Mouse (Mus musculus): ENCODE results near the gene Rab28. TPM values are rescaled to one million over a fixed set of nuclear protein-coding genes. Genes with fewer than 3 reads are reported as not detected.
"Not testable (repeated sequence)": the region's sequence is repeated elsewhere in the genome, so short reads cannot be mapped to it uniquely, and the experiment has no call there.

Gene Rab28
- polyA plus RNA-seq, 1 experiment from 2014 or later: 56.5 TPM

DNA sequence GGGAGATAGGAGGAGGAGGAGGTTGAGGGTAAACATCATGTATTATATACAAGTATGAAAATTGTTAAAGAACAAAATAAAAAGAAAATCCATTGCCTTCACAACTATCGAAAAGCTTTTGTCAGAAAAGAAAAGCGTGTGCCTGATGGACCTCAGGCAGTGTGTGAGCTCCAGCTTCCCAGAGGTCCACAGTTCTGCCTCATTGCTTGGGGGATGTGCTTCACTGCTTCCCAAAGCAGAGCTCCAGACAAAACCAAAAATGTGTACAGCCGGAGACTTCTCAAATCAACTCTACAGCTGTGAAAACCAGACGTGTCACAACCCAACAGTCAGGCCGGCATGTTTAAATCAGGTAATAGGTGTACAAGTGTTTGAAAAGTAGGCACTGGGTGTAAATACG is 17.6 kb upstream of the Rab28 start:
- ATAC-seq (ENCODE audit: low FRiP score): no peak
- H3K27me3 ChIP-seq (replicated peaks): no peaks in the 10 kb centered on the region
- 91% methylated on average over 6 of the region's 6 CpGs for WGBS
- no peak overlapping the region for H3K27ac ChIP-seq (replicated peaks)
- no peaks in the 10 kb centered on the region for H3K36me3 ChIP-seq
- H3K4me2 ChIP-seq: no peak overlapping the region
- no peaks in the 10 kb centered on the region for H3K4me1 ChIP-seq
- no peaks in the 10 kb centered on the region for H3K9me3 ChIP-seq (replicated peaks)
- H3K4me3 ChIP-seq (replicated peaks): no peak overlapping the region
- no peak overlapping the region for H3K9ac ChIP-seq (replicated peaks)

DNA sequence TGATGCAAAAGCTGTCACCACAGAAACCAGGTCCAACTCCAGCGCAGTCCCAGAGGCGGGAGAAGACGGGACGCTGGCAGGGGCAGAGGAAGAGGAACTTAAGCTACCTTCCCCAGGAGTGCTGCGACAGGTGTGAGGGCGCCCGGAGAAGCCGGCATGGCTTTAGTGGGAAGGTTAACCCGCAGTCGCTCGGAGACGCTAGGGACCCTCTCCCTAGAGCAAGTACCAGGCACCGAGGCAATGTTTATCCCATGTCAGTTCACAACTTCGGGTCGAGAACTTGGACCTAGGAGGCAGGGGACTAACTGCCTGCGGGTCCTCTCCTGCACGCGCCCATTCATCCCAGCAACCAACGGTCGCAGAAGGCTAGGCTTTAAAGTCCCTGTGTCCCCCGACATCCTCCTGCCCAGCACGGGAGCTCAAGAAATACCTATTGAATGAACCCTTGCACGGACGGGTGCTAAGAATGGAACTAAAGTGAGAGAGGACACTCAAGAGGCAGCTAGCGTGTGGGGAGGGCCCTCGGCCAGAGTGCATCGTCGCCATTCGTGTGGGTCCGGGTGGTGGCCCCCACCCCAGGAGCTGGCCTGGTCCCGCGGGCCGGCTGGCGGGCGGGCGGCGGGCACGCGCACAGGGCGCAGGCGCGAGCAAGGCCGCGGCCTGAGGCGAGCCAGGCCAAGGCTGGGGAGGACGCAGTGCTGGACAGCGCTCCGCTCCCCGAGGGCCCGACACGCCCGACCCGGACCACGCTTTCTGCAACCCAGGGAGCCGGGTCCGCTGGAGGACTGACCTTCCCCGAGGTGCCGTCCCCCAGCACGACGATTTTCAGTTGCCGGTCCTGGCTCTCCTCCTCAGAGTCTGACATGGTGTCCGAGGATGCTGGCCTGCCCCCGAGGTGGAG is 592 bp downstream of the Rab28 start:
- Histone ChIP-seq H3K4me3 (replicated peaks) (peak overlapping the region; percentile 98), H3K36me3 (no peaks in the 10 kb centered on the region), H3K4me1 (peaks cover 18% of the 10 kb centered on the region), H3K4me2 (peak overlapping the region; percentile 85), H3K9me3 (replicated peaks) (no peaks in the 10 kb centered on the region), H3K9ac (replicated peaks) (peak overlapping the region; percentile 91), H3K27ac (replicated peaks) (peak overlapping the region; percentile 93), H3K27me3 (replicated peaks) (no peaks in the 10 kb centered on the region)
- WGBS: under 1% methylated on average over 59 of the region's 63 CpGs
- peak; percentile 89 for ATAC-seq (ENCODE audit: low FRiP score)

GRCm38 (mm10) chr5:41706777-41707114 is 1.2 kb downstream of the Rab28 start:
- no peak for ATAC-seq (ENCODE audit: low FRiP score)
- H3K4me3 ChIP-seq (replicated peaks): peak overlapping the region; percentile 98
- H3K36me3 ChIP-seq: no peaks in the 10 kb centered on the region
- H3K4me1 ChIP-seq: peaks cover 18% of the 10 kb centered on the region
- H3K9ac ChIP-seq (replicated peaks): peak overlapping the region; percentile 91
- WGBS: 5% methylated on average over 9 of the region's 9 CpGs
- no peaks in the 10 kb centered on the region for H3K9me3 ChIP-seq (replicated peaks)
- H3K27ac ChIP-seq (replicated peaks): peak overlapping the region; percentile 93; the same call in 1 of the 2 replicates
- peak overlapping the region; percentile 85 for H3K4me2 ChIP-seq
- H3K27me3 ChIP-seq (replicated peaks): no peaks in the 10 kb centered on the region

GRCm38 (mm10) chr5:41701085-41701484 is 6.9 kb downstream of the Rab28 start:
- H3K4me3 ChIP-seq (replicated peaks); H3K9me3 ChIP-seq (replicated peaks); H3K27ac ChIP-seq (replicated peaks); ATAC-seq (ENCODE audit: low FRiP score); H3K4me2 ChIP-seq; H3K4me1 ChIP-seq; H3K36me3 ChIP-seq; H3K9ac ChIP-seq (replicated peaks); H3K27me3 ChIP-seq (replicated peaks): not testable (repeated sequence)
- 89% methylated on average over 4 of the region's 4 CpGs for WGBS

DNA sequence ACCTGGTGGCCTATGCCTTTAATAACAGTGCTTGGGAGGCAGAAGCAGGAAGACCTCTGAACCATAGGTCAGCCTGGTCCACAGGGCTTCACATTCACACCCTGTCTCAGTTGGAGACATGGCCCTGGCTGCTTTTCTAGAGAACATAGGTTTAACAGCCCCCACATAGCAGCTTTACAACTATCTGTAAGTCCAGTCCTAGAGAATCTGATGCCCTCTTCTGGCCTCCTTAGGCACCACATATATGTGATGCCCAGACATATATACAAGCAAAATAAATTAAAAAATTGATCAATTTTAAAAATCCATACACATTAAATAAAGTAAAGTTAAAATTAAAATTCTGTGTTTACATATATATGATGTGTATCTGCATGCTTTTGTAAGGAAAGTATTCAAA is 10.0 kb downstream of the Rab28 start:
- Histone ChIP-seq H3K9ac (replicated peaks) (no peak overlapping the region), H3K9me3 (replicated peaks) (no peaks in the 10 kb centered on the region), H3K4me3 (replicated peaks) (no peak overlapping the region), H3K4me2 (no peak overlapping the region), H3K36me3 (no peaks in the 10 kb centered on the region), H3K4me1 (no peaks in the 10 kb centered on the region), H3K27ac (replicated peaks) (no peak overlapping the region), H3K27me3 (replicated peaks) (no peaks in the 10 kb centered on the region)
- no peak for ATAC-seq (ENCODE audit: low FRiP score)

DNA sequence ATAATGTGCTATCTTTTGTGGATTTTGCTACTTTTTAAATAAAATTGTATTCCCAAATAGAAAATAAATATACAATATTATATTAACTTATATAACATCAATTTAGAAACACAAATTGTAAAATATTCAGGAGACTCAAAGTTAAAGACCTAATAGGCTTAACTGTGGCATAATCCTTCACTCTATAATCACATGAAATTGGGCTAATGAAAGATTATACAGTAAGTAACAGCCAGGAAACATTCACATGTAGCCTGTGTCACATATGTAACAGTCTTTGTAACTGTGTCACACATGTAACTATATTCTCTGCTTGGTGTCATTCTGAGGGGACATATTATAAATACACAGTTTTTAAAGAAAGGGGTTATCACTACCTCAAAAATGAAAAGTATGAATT is 22.9 kb downstream of the Rab28 start:
- no peak for ATAC-seq (ENCODE audit: low FRiP score)
- no peak overlapping the region for H3K9ac ChIP-seq (replicated peaks)
- no peak overlapping the region for H3K27ac ChIP-seq (replicated peaks)

DNA sequence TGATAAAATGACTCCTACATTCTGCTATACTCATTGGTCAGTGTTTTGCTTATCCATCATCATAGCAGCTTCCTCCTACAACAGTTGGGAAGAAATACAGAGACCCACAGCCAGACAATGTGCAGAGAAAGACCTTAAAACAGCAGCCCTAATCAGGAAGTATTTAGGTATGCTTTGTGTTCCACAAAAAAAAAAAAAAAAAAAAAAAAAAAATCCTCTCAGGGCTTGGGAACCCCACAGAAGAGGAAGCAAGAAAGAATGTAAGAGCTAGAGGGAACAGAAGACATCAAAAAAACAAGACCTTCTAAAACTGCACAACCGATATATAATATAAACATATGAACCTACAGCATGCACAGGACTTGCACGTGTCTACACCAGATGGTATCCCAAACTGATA is 24.0 kb downstream of the Rab28 start:
- no peak overlapping the region for H3K4me3 ChIP-seq (replicated peaks)
- H3K4me1 ChIP-seq: no peaks in the 10 kb centered on the region
- H3K27ac ChIP-seq (replicated peaks): no peak overlapping the region
- no peaks in the 10 kb centered on the region for H3K27me3 ChIP-seq (replicated peaks)
- no peak overlapping the region for H3K9ac ChIP-seq (replicated peaks)
- no peak overlapping the region for H3K4me2 ChIP-seq
- H3K36me3 ChIP-seq: 0 out of 2 replicates have a peak, but pooled peaks cover 4% of the 10 kb centered on the region
- 89% methylated on average over 2 of the region's 2 CpGs for WGBS
- ATAC-seq (ENCODE audit: low FRiP score): no peak
- H3K9me3 ChIP-seq (replicated peaks): no peaks in the 10 kb centered on the region

More for the DNA sequence above, 22.9 kb downstream of the Rab28 start:
- Histone ChIP-seq H3K9me3 (replicated peaks) (no peaks in the 10 kb centered on the region), H3K4me1 (no peaks in the 10 kb centered on the region), H3K27me3 (replicated peaks) (no peaks in the 10 kb centered on the region), H3K36me3 (0 out of 2 replicates have a peak, but pooled peaks cover 4% of the 10 kb centered on the region), H3K4me2 (no peak overlapping the region), H3K4me3 (replicated peaks) (no peak overlapping the region)

DNA sequence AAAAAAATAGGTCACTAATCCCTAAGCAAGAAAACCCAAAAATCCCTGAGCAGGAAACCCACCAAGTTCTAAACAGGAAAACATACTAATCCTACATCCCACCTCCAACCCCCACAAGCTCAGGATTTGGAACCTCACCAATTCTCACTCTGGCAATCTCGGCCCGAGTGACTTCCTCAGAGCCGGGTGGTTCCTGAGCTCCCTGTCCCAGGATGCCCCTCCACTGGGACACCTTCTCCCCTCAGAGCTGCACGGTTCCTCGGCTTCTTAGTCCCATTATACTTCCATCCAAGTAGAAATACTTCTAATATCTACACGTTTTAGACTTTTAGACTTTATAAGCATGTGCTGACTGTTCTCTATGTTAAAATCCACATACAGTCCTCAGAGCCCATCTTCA is 41.9 kb downstream of the Rab28 start:
- no peak for ATAC-seq (ENCODE audit: low FRiP score)
- Histone ChIP-seq H3K4me3 (replicated peaks) (no peak overlapping the region), H3K36me3 (no peaks in the 10 kb centered on the region), H3K4me2 (no peak overlapping the region), H3K27ac (replicated peaks) (no peak overlapping the region), H3K9me3 (replicated peaks) (no peaks in the 10 kb centered on the region), H3K27me3 (replicated peaks) (no peaks in the 10 kb centered on the region), H3K9ac (replicated peaks) (no peak overlapping the region), H3K4me1 (no peaks in the 10 kb centered on the region)
- WGBS: 85% methylated on average over 6 of the region's 6 CpGs

DNA sequence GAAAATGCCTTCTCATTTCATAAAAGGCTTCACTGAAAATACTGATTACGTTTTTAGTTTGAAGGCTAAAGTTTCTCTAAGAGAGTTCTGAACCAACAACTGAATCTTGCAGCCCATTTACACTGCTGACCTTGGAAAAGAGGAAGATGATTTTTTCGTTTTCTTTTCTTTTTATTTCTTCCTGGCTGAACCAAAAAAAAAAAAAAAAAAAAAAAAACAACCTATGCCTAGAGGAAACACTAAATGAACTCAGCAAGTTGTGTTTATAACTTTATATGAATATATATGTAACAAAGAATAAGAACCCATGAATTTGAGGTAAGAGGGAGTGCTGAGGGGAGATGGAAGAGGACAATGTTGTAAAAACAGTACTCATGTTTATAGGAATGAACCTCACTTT is 71.2 kb downstream of the Rab28 start:
- Histone ChIP-seq H3K9me3 (replicated peaks) (no peaks in the 10 kb centered on the region), H3K4me3 (replicated peaks) (no peak overlapping the region), H3K36me3 (no peaks in the 10 kb centered on the region), H3K27ac (replicated peaks) (no peak overlapping the region), H3K4me1 (no peaks in the 10 kb centered on the region), H3K27me3 (replicated peaks) (no peaks in the 10 kb centered on the region), H3K4me2 (no peak overlapping the region), H3K9ac (replicated peaks) (no peak overlapping the region)
- 87% methylated on average over 2 of the region's 2 CpGs for WGBS
- no peak for ATAC-seq (ENCODE audit: low FRiP score)

GRCm38 (mm10) chr5:41627224-41628144 is 80.5 kb downstream of the Rab28 start:
- H3K4me1 ChIP-seq: no peaks in the 10 kb centered on the region
- no peaks in the 10 kb centered on the region for H3K9me3 ChIP-seq (replicated peaks)
- H3K4me2 ChIP-seq: no peak overlapping the region
- H3K27ac ChIP-seq (replicated peaks): no peak overlapping the region
- H3K4me3 ChIP-seq (replicated peaks): no peak overlapping the region
- H3K36me3 ChIP-seq: no peaks in the 10 kb centered on the region; the same call in 1 of the 2 replicates
- H3K27me3 ChIP-seq (replicated peaks): no peaks in the 10 kb centered on the region
- 92% methylated on average over 7 of the region's 7 CpGs for WGBS
- ATAC-seq (ENCODE audit: low FRiP score): no peak
- H3K9ac ChIP-seq (replicated peaks): no peak overlapping the region

GRCm38 (mm10) chr5:41625544-41625943 is 82.4 kb downstream of the Rab28 start:
- H3K27ac ChIP-seq (replicated peaks): no peak overlapping the region
- no peak overlapping the region for H3K4me3 ChIP-seq (replicated peaks)
- no peaks in the 10 kb centered on the region for H3K27me3 ChIP-seq (replicated peaks)
- no peaks in the 10 kb centered on the region for H3K4me1 ChIP-seq
- ATAC-seq (ENCODE audit: low FRiP score): no peak
- no peak overlapping the region for H3K4me2 ChIP-seq
- 79% methylated on average over 7 of the region's 7 CpGs for WGBS
- no peak overlapping the region for H3K9ac ChIP-seq (replicated peaks)
- no peaks in the 10 kb centered on the region; the same call in 1 of the 2 replicates for H3K36me3 ChIP-seq
- no peaks in the 10 kb centered on the region for H3K9me3 ChIP-seq (replicated peaks)

- WGBS: 93% methylated on average over 3 of the region's 3 CpGs
- Histone ChIP-seq H3K36me3 (no peaks in the 10 kb centered on the region; the same call in 1 of the 2 replicates), H3K9me3 (replicated peaks) (no peaks in the 10 kb centered on the region), H3K27ac (replicated peaks) (no peak overlapping the region), H3K4me3 (replicated peaks) (no peak overlapping the region), H3K4me1 (no peaks in the 10 kb centered on the region), H3K4me2 (no peak overlapping the region), H3K27me3 (replicated peaks) (no peaks in the 10 kb centered on the region), H3K9ac (replicated peaks) (no peak overlapping the region)
- no peak for ATAC-seq (ENCODE audit: low FRiP score)
Observed at GRCm38 (mm10) chr5:41621748-41622147, 86.2 kb downstream of the Rab28 start.
